Mouse (Mus musculus) embryonic facial prominence, embryonic 15.5 days (tissue): ENCODE data around the gene Ndst4. TPM values are rescaled to one million over a fixed set of nuclear protein-coding genes. Genes with fewer than 3 reads are reported as not detected.

Experiments
- ATAC-seq: fragments of 200-750 bp; cut with Nextera tagmentation; 2 replicates; pipeline ENCODE4 v1.8.0; 2017; ENCODE audit warnings: low read depth, moderate TSS enrichment; ENCODE audit not compliant: insufficient number of reproducible peaks, low FRiP score, low TSS enrichment
- H3K27ac ChIP-seq: fragments of 300-500 bp; sonication (generic); replicated peaks from 2 replicates; pipeline ENCODE4 v1.5.1; 2015; ENCODE audit warnings: mild to moderate bottlenecking, inconsistent platforms
- H3K27me3 ChIP-seq: fragments of 300-500 bp; sonication (generic); 2 replicates; pipeline ENCODE4 v1.6.1; 2015; ENCODE audit warnings: inconsistent platforms
- H3K36me3 ChIP-seq: fragments of 300-500 bp; sonication (generic); 2 replicates; pipeline ENCODE4 v1.6.1; 2015; ENCODE audit warnings: mild to moderate bottlenecking, inconsistent platforms
- H3K4me1 ChIP-seq: fragments of 300-500 bp; sonication (generic); 2 replicates; pipeline ENCODE4 v1.6.1; 2015; ENCODE audit warnings: inconsistent platforms
- H3K4me2 ChIP-seq: fragments of 300-500 bp; sonication (generic); replicated peaks from 2 replicates; pipeline ENCODE4 v1.6.1; 2015; ENCODE audit warnings: mild to moderate bottlenecking, inconsistent platforms
- H3K4me3 ChIP-seq: fragments of 300-500 bp; sonication (generic); replicated peaks from 2 replicates; pipeline ENCODE4 v1.5.1; 2015; ENCODE audit warnings: mild to moderate bottlenecking, inconsistent platforms
- H3K9ac ChIP-seq: fragments of 300-500 bp; sonication (generic); 2 replicates; pipeline ENCODE4 v1.6.1; 2015; ENCODE audit warnings: inconsistent platforms
- H3K9me3 ChIP-seq: fragments of 300-500 bp; sonication (generic); replicated peaks from 2 replicates; pipeline ENCODE4 v1.6.1; 2016; ENCODE audit warnings: inconsistent platforms
- WGBS: fragments of 180-500 bp; shearing (Covaris S2); methylation state at CpG from one replicate; pipeline ENCODE4 v1.1.7; 2015; 5-methylcytosine and 5-hydroxymethylcytosine counted together
- polyA plus RNA-seq: library from polyadenylated mRNA; unstranded; fragments of >200 nt; fragmentation: Nextera tagmentation; extraction: Ambion mirVana; gene quantifications from 2 replicates; pipeline ENCODE4 v1.2.1, GENCODE M21; 2015

Ndst4 gene
- polyA plus RNA-seq, 1 experiment from 2014 or later, result 0.47 TPM

- Histone ChIP-seq H3K4me2 (no peak overlapping the region), H3K4me1 (no peaks in the 10 kb centered on the region), H3K9ac (no peak overlapping the region), H3K9me3 (no peaks in the 10 kb centered on the region), H3K27me3 (no peaks in the 10 kb centered on the region), H3K36me3 (no peaks in the 10 kb centered on the region), H3K4me3 (no peak overlapping the region), H3K27ac (no peak overlapping the region)
- 53% methylated on average over 2 of the region's 2 CpGs for WGBS
- ATAC-seq, result no peak
Measured at GRCm38 (mm10) chr3:125660884-125661532, 257.1 kb downstream of the Ndst4 start.

GRCm38 (mm10) chr3:125673997-125674794 is 270.3 kb downstream of the Ndst4 start:
- no peak overlapping the region for H3K9ac ChIP-seq
- H3K36me3 ChIP-seq, result no peaks in the 10 kb centered on the region
- H3K4me3 ChIP-seq, result no peak overlapping the region
- no peak overlapping the region for H3K27ac ChIP-seq
- WGBS, result 37% methylated on average over 9 of the region's 9 CpGs
- no peaks in the 10 kb centered on the region for H3K27me3 ChIP-seq
- H3K4me2 ChIP-seq, result no peak overlapping the region
- no peak for ATAC-seq
- no peaks in the 10 kb centered on the region for H3K9me3 ChIP-seq
- H3K4me1 ChIP-seq, result no peaks in the 10 kb centered on the region

DNA sequence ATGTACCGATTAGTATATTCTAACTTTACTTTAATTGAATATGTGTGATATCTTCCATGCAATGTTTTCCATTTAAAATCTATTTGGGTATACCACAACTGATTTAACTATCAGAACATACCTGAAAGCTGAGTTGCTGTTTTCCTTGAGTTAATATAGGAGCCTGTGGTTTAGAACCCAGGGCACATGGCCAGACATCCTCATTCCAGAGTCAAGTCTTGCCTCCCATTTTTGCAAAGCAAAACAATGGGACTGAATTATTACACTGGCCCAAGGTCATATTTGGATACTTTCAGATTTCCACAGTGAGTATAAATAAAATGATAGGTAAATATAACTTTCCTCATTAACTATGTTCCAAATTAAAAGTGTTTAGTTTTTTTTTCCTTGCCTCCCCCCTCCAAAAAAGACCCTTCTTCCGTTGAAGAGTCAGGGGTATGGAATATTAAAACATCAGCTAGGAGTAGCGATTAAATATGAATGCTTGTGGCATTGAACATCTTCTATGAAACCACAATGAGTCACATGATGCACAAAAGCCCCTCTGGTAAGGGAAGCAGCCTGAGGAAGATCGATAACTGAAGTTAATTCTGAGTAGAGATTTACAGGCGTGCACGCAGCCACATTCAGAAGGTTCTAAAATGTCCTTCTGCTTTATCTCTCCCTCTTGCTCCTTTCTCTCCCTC is 271.5 kb downstream of the Ndst4 start:
- no peaks in the 10 kb centered on the region for H3K36me3 ChIP-seq
- no peak for ATAC-seq
- no peak overlapping the region for H3K4me3 ChIP-seq
- WGBS, result 60% methylated on average over 6 of the region's 6 CpGs
- H3K27ac ChIP-seq, result no peak overlapping the region
- no peak overlapping the region for H3K9ac ChIP-seq
- H3K4me1 ChIP-seq, result no peaks in the 10 kb centered on the region
- no peak overlapping the region for H3K4me2 ChIP-seq
- H3K27me3 ChIP-seq, result no peaks in the 10 kb centered on the region
- H3K9me3 ChIP-seq, result no peaks in the 10 kb centered on the region

- Histone ChIP-seq H3K27me3 (no peaks in the 10 kb centered on the region), H3K4me2 (peak overlapping the region; percentile 36), H3K9ac (no peak overlapping the region), H3K9me3 (no peaks in the 10 kb centered on the region), H3K27ac (no peak overlapping the region), H3K4me3 (peak overlapping the region; percentile 21), H3K36me3 (no peaks in the 10 kb centered on the region), H3K4me1 (no peaks in the 10 kb centered on the region)
- peak; percentile 72 for ATAC-seq
- 43% methylated on average over 9 of the region's 9 CpGs for WGBS
Measured at GRCm38 (mm10) chr3:125678924-125679323, 275.0 kb downstream of the Ndst4 start.

DNA sequence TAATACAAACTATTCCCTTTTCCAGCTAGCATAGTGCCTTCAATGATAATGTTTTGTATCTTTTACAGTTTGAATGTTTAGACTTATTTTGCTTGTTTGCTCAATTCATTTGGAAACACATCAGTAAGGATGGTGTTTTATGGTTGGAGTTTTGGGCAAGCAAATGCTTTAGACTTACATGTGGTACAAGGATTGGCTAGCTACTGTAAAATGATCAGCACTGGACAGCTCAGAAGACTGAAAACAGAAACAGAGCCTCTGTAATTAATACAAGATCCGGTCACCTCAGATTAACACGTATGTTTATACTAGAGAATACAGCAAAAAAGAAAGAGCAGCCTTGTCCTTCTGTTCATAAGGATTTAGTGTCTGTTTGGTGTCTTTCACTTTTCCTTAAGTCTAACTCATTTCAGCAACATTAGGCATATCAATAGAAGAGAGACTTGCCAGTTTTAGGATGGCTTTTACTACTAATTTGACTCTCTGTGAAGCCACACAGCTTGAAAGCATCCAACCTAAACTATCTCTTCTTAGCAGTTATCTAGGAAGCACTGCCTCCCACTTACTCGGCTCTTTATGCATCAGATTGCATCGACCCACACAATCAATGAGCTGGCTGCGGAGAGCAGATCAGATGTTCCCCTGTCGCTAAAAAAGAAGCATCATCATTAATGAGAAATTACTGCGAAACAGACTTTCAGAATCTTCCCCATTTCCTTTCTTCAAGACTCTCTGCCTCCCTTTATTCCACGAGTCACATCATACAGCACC is 279.8 kb downstream of the Ndst4 start:
- Histone ChIP-seq H3K4me1 (no peaks in the 10 kb centered on the region), H3K9ac (no peak overlapping the region), H3K4me3 (no peak overlapping the region), H3K36me3 (no peaks in the 10 kb centered on the region), H3K4me2 (no peak overlapping the region), H3K27me3 (no peaks in the 10 kb centered on the region), H3K9me3 (no peaks in the 10 kb centered on the region), H3K27ac (no peak overlapping the region)
- WGBS, result 60% methylated on average over 8 of the region's 8 CpGs
- ATAC-seq, result no peak

DNA sequence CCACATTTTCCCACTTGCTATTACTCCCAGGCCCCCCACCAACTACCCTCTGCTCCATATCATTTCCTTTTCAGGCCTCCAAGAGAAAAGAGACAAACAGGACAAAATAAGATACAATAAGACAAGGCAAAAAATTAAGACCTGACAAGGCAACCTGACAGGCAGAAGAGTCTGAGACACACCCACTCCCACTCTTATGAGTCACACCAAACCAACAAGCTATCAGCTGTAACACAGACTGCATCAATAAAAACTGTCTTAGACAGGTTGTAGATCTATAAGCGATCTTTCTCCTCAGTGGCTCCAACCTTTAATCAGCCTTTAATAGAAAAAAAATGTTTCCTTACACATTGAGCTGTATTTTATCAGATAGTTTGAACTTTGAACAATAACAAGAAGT is 280.7 kb downstream of the Ndst4 start:
- no peak overlapping the region for H3K4me2 ChIP-seq
- no peak for ATAC-seq
- WGBS, result 89% methylated on average over 1 of the region's 1 CpGs
- no peak overlapping the region for H3K4me3 ChIP-seq
- H3K27ac ChIP-seq, result no peak overlapping the region
- H3K27me3 ChIP-seq, result no peaks in the 10 kb centered on the region
- no peak overlapping the region for H3K9ac ChIP-seq
- H3K9me3 ChIP-seq, result no peaks in the 10 kb centered on the region
- no peaks in the 10 kb centered on the region for H3K4me1 ChIP-seq
- no peaks in the 10 kb centered on the region for H3K36me3 ChIP-seq

- Histone ChIP-seq H3K27me3 (no peaks in the 10 kb centered on the region), H3K4me2 (no peak overlapping the region), H3K9ac (no peak overlapping the region), H3K4me3 (no peak overlapping the region), H3K27ac (no peak overlapping the region), H3K36me3 (no peaks in the 10 kb centered on the region), H3K9me3 (no peaks in the 10 kb centered on the region), H3K4me1 (no peaks in the 10 kb centered on the region)
- no peak for ATAC-seq
- WGBS, result 50% methylated on average over 2 of the region's 2 CpGs
Measured at GRCm38 (mm10) chr3:125687601-125688000, 283.7 kb downstream of the Ndst4 start.

- Histone ChIP-seq H3K27ac (no peak overlapping the region), H3K36me3 (no peaks in the 10 kb centered on the region), H3K4me2 (no peak overlapping the region), H3K4me1 (no peaks in the 10 kb centered on the region), H3K27me3 (no peaks in the 10 kb centered on the region), H3K9me3 (no peaks in the 10 kb centered on the region), H3K9ac (no peak overlapping the region), H3K4me3 (no peak overlapping the region)
- no peak for ATAC-seq
- 81% methylated on average over 1 of the region's 1 CpGs for WGBS
Measured at GRCm38 (mm10) chr3:125690948-125691347, 287.1 kb downstream of the Ndst4 start.

GRCm38 (mm10) chr3:125722953-125723352 is 319.1 kb downstream of the Ndst4 start:
- no peaks in the 10 kb centered on the region for H3K9me3 ChIP-seq
- ATAC-seq, result no peak
- no peaks in the 10 kb centered on the region for H3K4me1 ChIP-seq
- H3K27me3 ChIP-seq, result no peaks in the 10 kb centered on the region
- H3K27ac ChIP-seq, result no peak overlapping the region
- no peak overlapping the region for H3K4me2 ChIP-seq
- WGBS, result 52% methylated on average over 2 of the region's 2 CpGs
- no peak overlapping the region for H3K4me3 ChIP-seq
- no peak overlapping the region for H3K9ac ChIP-seq
- no peaks in the 10 kb centered on the region for H3K36me3 ChIP-seq

GRCm38 (mm10) chr3:125734945-125735344 is 331.1 kb downstream of the Ndst4 start:
- 69% methylated on average over 2 of the region's 2 CpGs for WGBS
- H3K4me3 ChIP-seq, result no peak overlapping the region
- no peak overlapping the region for H3K4me2 ChIP-seq
- no peaks in the 10 kb centered on the region for H3K4me1 ChIP-seq
- no peaks in the 10 kb centered on the region for H3K36me3 ChIP-seq
- H3K27me3 ChIP-seq, result no peaks in the 10 kb centered on the region
- no peak overlapping the region for H3K27ac ChIP-seq
- no peak overlapping the region for H3K9ac ChIP-seq
- ATAC-seq, result no peak
- no peaks in the 10 kb centered on the region for H3K9me3 ChIP-seq
